Mouse (Mus musculus) G1E (cell line): ENCODE results near the gene Cpt1c.

ENCODE experiments used
- CTCF ChIP-seq: IDR thresholded peaks from 2 replicates; pipeline ENCODE4 v1.5.1; 2012; ENCODE audit warnings: low read depth, low read length, inconsistent platforms, mixed read lengths
- POLR2AphosphoS5 ChIP-seq: IDR thresholded peaks from 2 replicates; pipeline ENCODE4 v1.6.1; 2012; ENCODE audit warnings: low read depth, low read length, inconsistent platforms; ENCODE audit not compliant: insufficient replicate concordance

GRCm38 (mm10) chr7:45004546-45004945, 29.9 kb upstream of the Cpt1c start:
- TF ChIP-seq CTCF (no peak), POLR2AphosphoS5 (no peak)
